Mouse (Mus musculus): ENCODE results near the gene Ccdc84. TPM values are rescaled to one million over a fixed set of nuclear protein-coding genes. Genes with fewer than 3 reads are reported as not detected.

Ccdc84 gene
- 38.7 to 53.8 TPM (median 40.0 TPM) in 4 replicates for total RNA-seq (2023)

GRCm38 (mm10) chr9:44418519-44419385, at the start of gene Ccdc84:
Gene Ccdc84, minus strand, starts transcription at chr9:44418569.

DNA sequence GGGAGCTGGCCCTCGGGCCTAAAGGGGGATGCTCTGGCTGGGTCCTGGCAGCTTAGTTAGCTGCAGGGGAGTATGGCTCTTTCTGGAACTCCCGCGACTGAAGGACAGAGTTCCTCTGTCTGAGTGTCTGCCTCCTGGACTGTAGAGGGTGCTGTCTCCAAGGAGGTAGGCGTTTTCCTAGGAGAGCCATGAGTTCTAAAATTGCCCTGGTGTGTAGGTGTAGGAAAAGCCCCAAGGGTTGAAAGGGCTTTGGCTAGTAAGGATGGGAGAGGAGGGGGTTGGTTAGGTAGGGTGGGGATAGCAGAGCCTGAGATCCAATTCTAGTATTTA, 36.5 kb upstream of the Ccdc84 start, which contains the start of gene Upk2:
Gene Upk2, minus strand, starts transcription at position 86 of the 330 bp plus-strand sequence.

DNA sequence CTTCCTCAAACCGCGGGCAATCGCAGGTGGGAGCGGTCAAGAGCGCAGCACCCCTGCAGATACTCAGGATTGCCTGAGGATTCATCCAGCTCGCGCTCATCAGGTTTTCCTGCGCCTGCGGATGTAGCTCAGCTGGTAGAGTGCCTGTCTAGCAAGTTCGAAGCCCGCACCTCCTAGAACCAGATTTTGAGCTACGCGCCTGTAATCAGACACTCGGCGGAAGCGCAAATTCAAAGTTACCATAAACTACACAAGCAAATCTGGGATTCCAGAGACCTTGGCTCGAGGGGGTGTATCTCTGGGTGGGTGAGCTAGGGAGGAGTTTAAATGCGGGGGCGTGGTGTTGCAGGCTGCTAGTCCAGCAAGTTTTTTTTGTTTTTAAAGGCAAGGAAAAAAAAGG, 22.6 kb upstream of the Ccdc84 start, which contains the start of gene Foxr1:
Gene Foxr1, minus strand, starts transcription at position 176 of the 400 bp plus-strand sequence.

DNA sequence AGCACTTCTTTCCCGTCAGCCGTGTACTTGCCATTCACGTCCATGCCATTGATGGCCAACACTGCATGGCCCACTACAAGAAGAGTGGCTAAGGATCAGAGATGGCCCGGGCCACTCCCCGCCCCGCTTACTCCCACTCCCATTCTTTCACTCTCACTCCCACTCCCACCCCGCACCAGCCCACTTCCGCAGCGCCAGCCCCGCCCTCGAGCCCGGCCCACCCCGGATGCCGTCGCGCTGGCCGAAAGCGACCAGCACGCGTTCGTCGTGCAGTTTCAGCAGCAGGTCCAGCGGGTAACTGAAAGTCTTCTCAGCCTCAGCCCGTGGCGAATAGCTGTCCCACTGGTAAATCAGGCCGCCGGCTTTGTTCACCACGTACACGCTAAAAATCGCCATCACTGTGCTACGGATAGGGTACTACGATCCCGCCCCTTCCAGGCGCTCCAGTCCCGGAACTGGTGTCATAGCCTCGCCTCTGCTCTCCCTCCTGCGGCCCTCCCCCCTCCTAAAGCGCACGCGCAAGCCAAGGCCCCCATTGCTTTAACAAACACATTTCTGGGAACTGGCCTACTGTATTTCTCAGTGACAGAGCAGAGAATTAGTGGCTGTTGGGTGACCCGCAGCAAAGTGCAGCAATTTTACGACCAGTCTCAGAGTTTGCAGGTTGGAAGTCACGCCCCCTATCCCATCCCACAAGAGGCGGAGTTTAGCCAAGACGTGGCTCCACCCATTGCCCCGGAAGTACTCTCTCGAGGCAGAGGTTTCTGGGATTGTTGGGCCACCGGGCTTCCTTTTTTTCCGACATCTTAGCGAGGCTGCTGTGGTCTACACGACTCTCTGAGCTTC, 11.2 kb downstream of the Ccdc84 start, which contains the start of the genes Rps25 and Trappc4:
Gene Rps25, plus strand, starts transcription at position 234 of the 846 bp plus-strand sequence.
Gene Trappc4, minus strand, starts transcription at position 695 of the 846 bp plus-strand sequence.

DNA sequence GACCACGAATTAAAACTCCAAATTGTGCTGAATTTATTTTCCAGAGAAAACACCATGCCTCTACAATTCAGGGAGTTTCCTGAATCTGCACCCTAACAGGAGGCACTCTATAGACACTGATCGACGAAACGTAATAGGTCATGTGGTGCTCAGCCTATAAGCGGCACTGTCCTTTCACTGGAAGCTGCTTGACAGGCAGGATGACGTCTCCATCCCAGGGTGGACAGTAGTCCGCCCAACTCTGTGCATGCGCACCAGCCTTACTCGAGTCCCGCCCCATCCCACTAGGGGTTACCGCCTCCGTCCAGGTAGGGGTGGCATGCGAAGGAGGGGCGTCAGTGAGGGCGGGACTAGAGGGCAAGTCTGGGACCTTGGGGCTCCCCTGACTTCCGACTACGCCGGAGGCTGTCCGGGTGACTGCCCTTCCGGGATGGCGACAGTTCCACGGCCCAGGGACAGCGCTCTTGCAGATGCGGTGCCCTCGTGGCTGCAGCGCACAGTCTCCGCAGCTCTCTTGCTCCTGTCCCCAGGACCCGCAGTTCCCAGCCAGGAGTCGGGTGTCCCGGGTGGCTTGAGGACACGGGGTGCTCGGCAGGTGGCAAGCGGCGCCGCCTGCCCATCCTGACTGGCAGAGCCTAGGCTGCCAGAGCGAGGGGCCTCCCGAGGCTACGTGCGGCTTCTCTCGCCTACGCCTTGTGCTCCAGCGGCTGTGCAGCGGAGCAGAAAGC, 21.5 kb downstream of the Ccdc84 start, which contains the start of gene Slc37a4:
Gene Slc37a4, plus strand, starts transcription at position 169 of the 728 bp plus-strand sequence.

GRCm38 (mm10) chr9:44379054-44379834, 39.1 kb downstream of the Ccdc84 start, which contains the start of gene Hyou1:
Gene Hyou1, plus strand, starts transcription at chr9:44379490.

GRCm38 (mm10) chr9:44361190-44361917, 57.0 kb downstream of the Ccdc84 start, which contains the start of gene Vps11:
Gene Vps11, minus strand, starts transcription at chr9:44361670.

Other genes starting within 250 kb of the Ccdc84 start
- 133 to 146 TPM (median 140 TPM) in 4 replicates for gene Cbl, start 184.5 kb downstream of the Ccdc84 start, total RNA-seq (2023)
- not detected in 4 replicates for gene Ccdc153, start 177.9 kb downstream of the Ccdc84 start, total RNA-seq (2023)
- gene Pdzd3, start 167.1 kb downstream of the Ccdc84 start, total RNA-seq (2023), result not detected in 4 replicates
- 4.3 to 6.5 TPM (median 6.0 TPM) in 4 replicates for gene Nlrx1, start 150.0 kb downstream of the Ccdc84 start, total RNA-seq (2023)
- gene Abcg4, start 130.0 kb downstream of the Ccdc84 start, total RNA-seq (2023), result not detected in 4 replicates
- 52.6 to 65.7 TPM (median 58.7 TPM) in 4 replicates for gene Hinfp, start 112.9 kb downstream of the Ccdc84 start, total RNA-seq (2023)
- gene C2cd2l, start 98.3 kb downstream of the Ccdc84 start, total RNA-seq (2023), result 17.0 to 21.3 TPM (median 20.4 TPM) in 4 replicates
- 8.1 to 11.0 TPM (median 9.4 TPM) in 4 replicates for gene Dpagt1, start 92.5 kb downstream of the Ccdc84 start, total RNA-seq (2023)
- gene H2afx, start 83.9 kb downstream of the Ccdc84 start, total RNA-seq (2023), result 34.2 to 44.5 TPM (median 37.9 TPM) in 4 replicates
- 14.8 to 18.8 TPM (median 16.7 TPM) in 4 replicates for gene Hmbs, start 74.3 kb downstream of the Ccdc84 start, total RNA-seq (2023)
- 60.1 to 72.9 TPM (median 69.4 TPM) in 4 replicates for gene Vps11, start 56.9 kb downstream of the Ccdc84 start, total RNA-seq (2023)
- gene Hyou1, start 39.1 kb downstream of the Ccdc84 start, total RNA-seq (2023), result 74.5 to 88.3 TPM (median 81.6 TPM) in 4 replicates
- 16.5 to 19.7 TPM (median 17.7 TPM) in 4 replicates for gene Slc37a4, start 21.7 kb downstream of the Ccdc84 start, total RNA-seq (2023)
- 2,372 to 2,652 TPM (median 2,528 TPM) in 4 replicates for gene Rps25, start 11.4 kb downstream of the Ccdc84 start, total RNA-seq (2023)
- 56.6 to 62.6 TPM (median 60.0 TPM) in 4 replicates for gene Trappc4, start 11.0 kb downstream of the Ccdc84 start, total RNA-seq (2023)
- not detected in 4 replicates for gene Foxr1, start 22.6 kb upstream of the Ccdc84 start, total RNA-seq (2023)
- gene Upk2, start 36.4 kb upstream of the Ccdc84 start, total RNA-seq (2023), result not detected in 4 replicates
- 95.6 to 104 TPM (median 102 TPM) in 4 replicates for gene Bcl9l, start 64.3 kb upstream of the Ccdc84 start, total RNA-seq (2023)
- gene Cxcr5, start 143.3 kb upstream of the Ccdc84 start, total RNA-seq (2023), result 251 to 279 TPM (median 270 TPM) in 4 replicates
- 298 to 313 TPM (median 307 TPM) in 4 replicates for gene Ddx6, start 186.3 kb upstream of the Ccdc84 start, total RNA-seq (2023)